Mouse (Mus musculus): ENCODE data around the gene Anapc2. TPM values are rescaled to one million over a fixed set of nuclear protein-coding genes. Genes with fewer than 3 reads are reported as not detected.

Gene Anapc2
- polyA plus RNA-seq, 1 experiment from 2014 or later = 22.8 TPM

GRCm38 (mm10) chr2:25238106-25238505, 34.2 kb upstream of the Anapc2 start:
- DNase-seq = no peak
- no peak overlapping the region for H3K4me2 ChIP-seq (ENCODE audit: low read depth, low read length)
- no peak overlapping the region for H3K9ac ChIP-seq (replicated peaks)
- peaks cover 22% of the 10 kb centered on the region for H3K27me3 ChIP-seq (ENCODE audit: insufficient read depth, low read length)
- no peak overlapping the region for H3K4me3 ChIP-seq (ENCODE audit: low read depth, low read length)
- H3K4me1 ChIP-seq (ENCODE audit: insufficient read depth) = peaks cover 23% of the 10 kb centered on the region
- H3K9me3 ChIP-seq (ENCODE audit: low read length) = no peaks in the 10 kb centered on the region
- TF ChIP-seq CTCF (IDR thresholded peaks at IDR 0.05; ENCODE audit: low read depth) (no peak), EP300 (IDR thresholded peaks at IDR 0.05; ENCODE audit: low read depth) (no peak)
- no peak for ATAC-seq
- no peaks in the 10 kb centered on the region for H3K36me3 ChIP-seq (replicated peaks; ENCODE audit: insufficient read depth, low read length)
- H3K27ac ChIP-seq (ENCODE audit: low read depth) = no peak overlapping the region

GRCm38 (mm10) chr2:25239766-25240165, 32.5 kb upstream of the Anapc2 start:
- Histone ChIP-seq H3K36me3 (replicated peaks; ENCODE audit: insufficient read depth, low read length) (no peaks in the 10 kb centered on the region), H3K9me3 (ENCODE audit: low read length) (no peaks in the 10 kb centered on the region), H3K4me3 (ENCODE audit: low read depth, low read length) (no peak overlapping the region), H3K9ac (replicated peaks) (no peak overlapping the region), H3K27ac (ENCODE audit: low read depth) (no peak overlapping the region), H3K4me1 (ENCODE audit: insufficient read depth) (peaks cover 23% of the 10 kb centered on the region), H3K4me2 (ENCODE audit: low read depth, low read length) (no peak overlapping the region), H3K27me3 (ENCODE audit: insufficient read depth, low read length) (peaks cover 26% of the 10 kb centered on the region)
- no peak for TF ChIP-seq EP300 (IDR thresholded peaks at IDR 0.05; ENCODE audit: low read depth)
- no peak for TF ChIP-seq CTCF (IDR thresholded peaks at IDR 0.05; ENCODE audit: low read depth)
- ATAC-seq = no peak
- WGBS (ENCODE audit: insufficient replicate concordance) = 83% methylated on average over 3 of the region's 3 CpGs
- no peak for DNase-seq

GRCm38 (mm10) chr2:25240310-25240709, 32.0 kb upstream of the Anapc2 start:
- no peak overlapping the region for H3K27ac ChIP-seq (ENCODE audit: low read depth)
- 56% methylated on average over 8 of the region's 8 CpGs for WGBS (ENCODE audit: insufficient replicate concordance)

GRCm38 (mm10) chr2:25240723-25241437, 31.4 kb upstream of the Anapc2 start:
- Histone ChIP-seq H3K36me3 (replicated peaks; ENCODE audit: insufficient read depth, low read length) (no peaks in the 10 kb centered on the region), H3K4me2 (ENCODE audit: low read depth, low read length) (peak overlapping the region; percentile 78), H3K27ac (ENCODE audit: low read depth) (no peak overlapping the region), H3K4me3 (ENCODE audit: low read depth, low read length) (peak overlapping the region; percentile 47), H3K9ac (replicated peaks) (peak overlapping the region; percentile 30; the same call in 1 of the 2 replicates), H3K27me3 (ENCODE audit: insufficient read depth, low read length) (peaks cover 26% of the 10 kb centered on the region), H3K9me3 (ENCODE audit: low read length) (no peaks in the 10 kb centered on the region), H3K4me1 (ENCODE audit: insufficient read depth) (peaks cover 23% of the 10 kb centered on the region)
- TF ChIP-seq CTCF (IDR thresholded peaks at IDR 0.05; ENCODE audit: low read depth) = no peak
- no peak for TF ChIP-seq EP300 (IDR thresholded peaks at IDR 0.05; ENCODE audit: low read depth)
- DNase-seq (peak; percentile 58), ATAC-seq (peak; percentile 74)
- WGBS (ENCODE audit: insufficient replicate concordance) = 3% methylated on average over 29 of the region's 29 CpGs

More at GRCm38 (mm10) chr2:25240310-25240709, 32.0 kb upstream of the Anapc2 start:
- peaks cover 23% of the 10 kb centered on the region for H3K4me1 ChIP-seq (ENCODE audit: insufficient read depth)
- no peak for ATAC-seq
- H3K9me3 ChIP-seq (ENCODE audit: low read length) = no peaks in the 10 kb centered on the region
- peaks cover 26% of the 10 kb centered on the region for H3K27me3 ChIP-seq (ENCODE audit: insufficient read depth, low read length)
- no peak for TF ChIP-seq EP300 (IDR thresholded peaks at IDR 0.05; ENCODE audit: low read depth)
- no peak for TF ChIP-seq CTCF (IDR thresholded peaks at IDR 0.05; ENCODE audit: low read depth)
- no peaks in the 10 kb centered on the region for H3K36me3 ChIP-seq (replicated peaks; ENCODE audit: insufficient read depth, low read length)
- H3K4me3 ChIP-seq (ENCODE audit: low read depth, low read length) = peak overlapping the region; percentile 47; the same call in 1 of the 2 replicates
- no peak for DNase-seq
- H3K9ac ChIP-seq (replicated peaks) = no peak overlapping the region
- H3K4me2 ChIP-seq (ENCODE audit: low read depth, low read length) = peak overlapping the region; percentile 78

GRCm38 (mm10) chr2:25241438-25241775, 30.9 kb upstream of the Anapc2 start:
- no peaks in the 10 kb centered on the region for H3K9me3 ChIP-seq (ENCODE audit: low read length)
- H3K9ac ChIP-seq (replicated peaks) = no peak overlapping the region
- DNase-seq = no peak
- peaks cover 23% of the 10 kb centered on the region for H3K4me1 ChIP-seq (ENCODE audit: insufficient read depth)
- H3K27me3 ChIP-seq (ENCODE audit: insufficient read depth, low read length) = peaks cover 26% of the 10 kb centered on the region
- 14% methylated on average over 6 of the region's 6 CpGs for WGBS (ENCODE audit: insufficient replicate concordance)
- ATAC-seq = no peak; the same call in 1 of the 2 replicates
- no peaks in the 10 kb centered on the region for H3K36me3 ChIP-seq (replicated peaks; ENCODE audit: insufficient read depth, low read length)
- peak overlapping the region; percentile 78 for H3K4me2 ChIP-seq (ENCODE audit: low read depth, low read length)
- no peak for TF ChIP-seq CTCF (IDR thresholded peaks at IDR 0.05; ENCODE audit: low read depth)
- no peak for TF ChIP-seq EP300 (IDR thresholded peaks at IDR 0.05; ENCODE audit: low read depth)
- peak overlapping the region; percentile 47; the same call in 1 of the 2 replicates for H3K4me3 ChIP-seq (ENCODE audit: low read depth, low read length)
- H3K27ac ChIP-seq (ENCODE audit: low read depth) = no peak overlapping the region

GRCm38 (mm10) chr2:25242101-25242506, 30.2 kb upstream of the Anapc2 start, which contains the start of the genes Rnf208 and Cysrt1:
Gene Rnf208 (plus strand): TSS chr2:25242255.
Gene Cysrt1 (minus strand): TSS chr2:25242452.
- Histone ChIP-seq H3K4me3 (ENCODE audit: low read depth, low read length) (peak within 1 kb of the TSS; percentile 47), H3K9me3 (ENCODE audit: low read length) (no peaks in the 10 kb centered on the region), H3K27ac (ENCODE audit: low read depth) (no peak within 1 kb of the TSS), H3K4me1 (ENCODE audit: insufficient read depth) (peaks cover 23% of the 10 kb centered on the region), H3K36me3 (replicated peaks; ENCODE audit: insufficient read depth, low read length) (0 out of 2 replicates have a peak, but pooled peaks cover under 1% of the 10 kb centered on the region), H3K4me2 (ENCODE audit: low read depth, low read length) (peak within 1 kb of the TSS; percentile 78), H3K27me3 (ENCODE audit: insufficient read depth, low read length) (peaks cover 26% of the 10 kb centered on the region), H3K9ac (replicated peaks) (no peak within 1 kb of the TSS; the same call in 1 of the 2 replicates)
- ATAC-seq = no peak
- TF ChIP-seq CTCF (IDR thresholded peaks at IDR 0.05; ENCODE audit: low read depth) (no peak), EP300 (IDR thresholded peaks at IDR 0.05; ENCODE audit: low read depth) (no peak)
- WGBS (ENCODE audit: insufficient replicate concordance) = 2% methylated on average over 26 of the region's 59 CpGs
- no peak for DNase-seq

All from liver, postnatal 0 days (tissue).